Mouse (Mus musculus) MEL (cell line): ENCODE measurements around the gene Phtf2. TPM values are rescaled to one million over a fixed set of nuclear protein-coding genes. Genes with fewer than 3 reads are reported as not detected.

Experiments
- DNase-seq: peaks from one replicate; pipeline ENCODE4 v3.0.0; 2011; ENCODE audit warnings: low read depth, low spot score
- H3K27ac ChIP-seq: 2 replicates; pipeline ENCODE4 v1.5.1; 2012; ENCODE audit warnings: low read depth, mild to moderate bottlenecking, control low read depth, low read length, moderate library complexity; ENCODE audit not compliant: control insufficient read depth
- H3K27me3 ChIP-seq, 2 experiments: fragments of 150-350 bp in 1 of 2; sonication (generic) in 1 of 2; 2 replicates each; pipeline ENCODE4 v1.6.1; 2012; ENCODE audit warnings: low read length in 2 of 2, mild to moderate bottlenecking in 2 of 2, improper control_type of control experiment in 1 of 2, moderate library complexity in 1 of 2; ENCODE audit not compliant: insufficient read depth in 2 of 2, control insufficient read depth in 1 of 2
- H3K36me3 ChIP-seq, 2 experiments: 2 replicates each; pipeline ENCODE4 v1.6.1; 2012 to 2014; ENCODE audit warnings: low read length in 2 of 2, improper control_type of control experiment in 1 of 2, inconsistent platforms in 1 of 2, mild to moderate bottlenecking in 1 of 2; ENCODE audit not compliant: insufficient read depth in 2 of 2, control insufficient read depth in 1 of 2
- H3K4me1 ChIP-seq, 2 experiments: fragments of 150-350 bp in 1 of 2; sonication (generic) in 1 of 2; 2 replicates each; pipeline ENCODE4 v1.6.1; 2012; ENCODE audit warnings: low read length in 2 of 2, improper control_type of control experiment in 1 of 2, mild to moderate bottlenecking in 1 of 2; ENCODE audit not compliant: insufficient read depth in 2 of 2, control insufficient read depth in 1 of 2
- H3K4me3 ChIP-seq, 2 experiments: fragments of 150-350 bp in 1 of 2; sonication (generic) in 1 of 2; 2 replicates each; pipeline ENCODE4 v1.5.1; 2012; ENCODE audit warnings: low read depth in 2 of 2, low read length in 2 of 2, mild to moderate bottlenecking in 2 of 2, moderate library complexity in 2 of 2, control low read depth in 1 of 2, improper control_type of control experiment in 1 of 2; ENCODE audit not compliant: control insufficient read depth in 1 of 2, insufficient read depth in 1 of 2
- H3K79me2 ChIP-seq: 2 replicates; pipeline ENCODE4 v1.6.1; 2012; ENCODE audit warnings: mild to moderate bottlenecking, low read length, moderate library complexity; ENCODE audit not compliant: control insufficient read depth, poor library complexity, insufficient read depth
- H3K9ac ChIP-seq: 2 replicates; pipeline ENCODE4 v1.6.1; 2012; ENCODE audit warnings: low read depth, mild to moderate bottlenecking, control low read depth, low read length, moderate library complexity; ENCODE audit not compliant: control insufficient read depth, poor library complexity, severe bottlenecking
- H3K9me3 ChIP-seq: fragments of 150-350 bp; sonication (generic); replicated peaks from 2 replicates; pipeline ENCODE4 v1.6.1; 2012; ENCODE audit warnings: mild to moderate bottlenecking, low read length, improper control_type of control experiment, moderate library complexity; ENCODE audit not compliant: insufficient read depth
- BHLHE40 ChIP-seq: IDR thresholded peaks from 2 replicates; pipeline ENCODE4 v1.6.1; 2012; ENCODE audit warnings: low read depth, mild to moderate bottlenecking, inconsistent platforms, low read length, improper control_type of control experiment, borderline replicate concordance
- CHD1 ChIP-seq: IDR thresholded peaks from 2 replicates; pipeline ENCODE4 v1.6.1; 2012; ENCODE audit warnings: low read depth, mild to moderate bottlenecking, inconsistent platforms, low read length, improper control_type of control experiment
- CHD2 ChIP-seq: IDR thresholded peaks from 2 replicates; pipeline ENCODE4 v1.6.1; 2011; ENCODE audit warnings: low read length, improper control_type of control experiment
- CTCF ChIP-seq, 3 experiments: IDR thresholded peaks in 2 of 3; conservative IDR thresholded peaks in 1 of 3; 2 replicates each; pipeline ENCODE4 v1.5.1; 2011 to 2012; ENCODE audit warnings: low read length in 3 of 3, low read depth in 2 of 3, mild to moderate bottlenecking in 2 of 3, improper control_type of control experiment in 1 of 3, inconsistent platforms in 1 of 3, mixed read lengths in 1 of 3, moderate library complexity in 1 of 3; ENCODE audit not compliant: control insufficient read depth in 1 of 3, insufficient read depth in 1 of 3, poor library complexity in 1 of 3, severe bottlenecking in 1 of 3
- E2F4 ChIP-seq: IDR thresholded peaks from 2 replicates; pipeline ENCODE4 v1.6.1; 2011; ENCODE audit warnings: low read depth, low read length, improper control_type of control experiment, borderline replicate concordance
- EP300 ChIP-seq, 2 experiments: IDR thresholded peaks; 2 replicates each; pipeline ENCODE4 v1.6.1; 2011; ENCODE audit warnings: improper control_type of control experiment in 2 of 2, low read length in 2 of 2, low read depth in 1 of 2, mild to moderate bottlenecking in 1 of 2
- ETS1 ChIP-seq: IDR thresholded peaks from 2 replicates; pipeline ENCODE4 v1.6.1; 2012; ENCODE audit warnings: low read depth, mild to moderate bottlenecking, inconsistent platforms, low read length, improper control_type of control experiment, moderate library complexity
- GATA1 ChIP-seq: IDR thresholded peaks from 2 replicates; pipeline ENCODE4 v1.6.1; 2011; ENCODE audit warnings: low read depth, low read length, improper control_type of control experiment
- KAT2A ChIP-seq: conservative IDR thresholded peaks from 2 replicates; pipeline ENCODE4 v1.6.1; 2012; ENCODE audit warnings: low read depth, low read length, improper control_type of control experiment, inconsistent platforms
- MAX ChIP-seq: IDR thresholded peaks from 2 replicates; pipeline ENCODE4 v1.6.1; 2011; ENCODE audit warnings: low read length, improper control_type of control experiment
- MEF2A ChIP-seq: IDR thresholded peaks from 2 replicates; pipeline ENCODE4 v1.6.1; 2014; ENCODE audit warnings: low read depth, mild to moderate bottlenecking, inconsistent platforms, low read length, improper control_type of control experiment; ENCODE audit not compliant: poor library complexity, insufficient replicate concordance, severe bottlenecking; ENCODE audit errors: extremely low read depth
- MXI1 ChIP-seq: IDR thresholded peaks from 2 replicates; pipeline ENCODE4 v1.6.1; 2011; ENCODE audit warnings: mild to moderate bottlenecking, low read depth, low read length, improper control_type of control experiment
- MYB ChIP-seq: IDR thresholded peaks from 2 replicates; pipeline ENCODE4 v1.6.1; 2011; ENCODE audit warnings: mild to moderate bottlenecking, low read depth, low read length, improper control_type of control experiment
- NRF1 ChIP-seq: IDR thresholded peaks from 2 replicates; pipeline ENCODE4 v1.6.1; 2014; ENCODE audit warnings: low read depth, mild to moderate bottlenecking, inconsistent platforms, low read length, improper control_type of control experiment, moderate library complexity; ENCODE audit not compliant: poor library complexity, insufficient read depth, severe bottlenecking
- POLR2A ChIP-seq, 2 experiments: IDR thresholded peaks; 2 replicates each; pipeline ENCODE4 v1.6.1; 2011 to 2012; ENCODE audit warnings: low read length in 2 of 2, mild to moderate bottlenecking in 2 of 2, control low read depth in 1 of 2, improper control_type of control experiment in 1 of 2, low read depth in 1 of 2, moderate library complexity in 1 of 2; ENCODE audit not compliant: control insufficient read depth in 1 of 2, insufficient read depth in 1 of 2, poor library complexity in 1 of 2
- POLR2AphosphoS2 ChIP-seq: IDR thresholded peaks from 2 replicates; pipeline ENCODE4 v1.6.1; 2011; ENCODE audit warnings: low read length, improper control_type of control experiment
- POLR2AphosphoS5 ChIP-seq: IDR thresholded peaks from 2 replicates; pipeline ENCODE4 v1.6.1; 2012; ENCODE audit warnings: low read depth, borderline replicate concordance, mild to moderate bottlenecking, inconsistent platforms, low read length, moderate library complexity, mixed read lengths
- RCOR1 ChIP-seq: IDR thresholded peaks from 2 replicates; pipeline ENCODE4 v1.6.1; 2012; ENCODE audit warnings: low read depth, mild to moderate bottlenecking, inconsistent platforms, low read length, improper control_type of control experiment
- SIN3A ChIP-seq: IDR thresholded peaks from 2 replicates; pipeline ENCODE4 v1.6.1; 2012; ENCODE audit warnings: low read length, improper control_type of control experiment, inconsistent platforms
- TAL1 ChIP-seq: IDR thresholded peaks from 2 replicates; pipeline ENCODE4 v1.6.1; 2012; ENCODE audit warnings: mild to moderate bottlenecking, inconsistent platforms, low read length, moderate library complexity, mixed read lengths
- TCF12 ChIP-seq: IDR thresholded peaks from 2 replicates; pipeline ENCODE4 v1.6.1; 2014; ENCODE audit warnings: low read depth, mild to moderate bottlenecking, inconsistent platforms, low read length, improper control_type of control experiment, moderate library complexity
- USF2 ChIP-seq, 2 experiments: IDR thresholded peaks; 2 replicates each; pipeline ENCODE4 v1.6.1; 2011 to 2012; ENCODE audit warnings: improper control_type of control experiment in 2 of 2, low read length in 2 of 2, borderline replicate concordance in 1 of 2, inconsistent platforms in 1 of 2, low read depth in 1 of 2, mild to moderate bottlenecking in 1 of 2; ENCODE audit not compliant: insufficient read depth in 1 of 2
- ZC3H11A ChIP-seq: IDR thresholded peaks from 2 replicates; pipeline ENCODE4 v1.6.1; 2012; ENCODE audit warnings: low read depth, mild to moderate bottlenecking, inconsistent platforms, low read length, improper control_type of control experiment
- polyA plus RNA-seq, 2 experiments: library from polyadenylated mRNA; stranded (reverse) in 1 of 2; unstranded in 1 of 2; fragments of >175 nt in 1 of 2; fragments of >200 nt in 1 of 2; gene quantifications; 2 replicates each; pipeline versions ENCODE4 v1.2.1 to v1.2.4; 2012; ENCODE audit warnings: low replicate concordance in 2 of 2, low read depth in 1 of 2; ENCODE audit not compliant: insufficient read length in 2 of 2, insufficient read depth in 1 of 2, missing spikeins in 1 of 2
- total RNA-seq: library from RNA; depleted of rRNA; stranded (reverse); fragments of 300-350 nt; gene quantifications from 2 replicates; pipeline ENCODE4 v1.2.3, GENCODE M21; 2012

The Phtf2 gene
- total and polyA plus RNA-seq, 3 experiments = 20.0 TPM; not detected in 1

- Histone ChIP-seq H3K79me2 (peaks cover 3% of the 10 kb centered on the region; the same call in 1 of the 2 replicates), H3K9me3 (no peaks in the 10 kb centered on the region), H3K27me3 (no peaks in the 10 kb centered on the region), H3K36me3 (peaks cover 1 to 30% of the 10 kb centered on the region in 2 experiments; a peak in 3 of 4 replicates), H3K27ac (0 out of 2 replicates have a peak overlapping the region, but pooled peaks have one; percentile 24), H3K4me3 (no peak overlapping the region), H3K9ac (no peak overlapping the region), H3K4me1 (peaks cover 6 to 7% of the 10 kb centered on the region in 2 experiments)
- peak; percentile 49 for DNase-seq
- TF ChIP-seq ZC3H11A (no peak), CTCF (IDR thresholded peaks at IDR 0.05 in 2 of 3, conservative IDR thresholded peaks at IDR 0.05 in 1 of 3; ENCODE audit: control insufficient read depth in 1 of 3, insufficient read depth in 1 of 3, low read depth in 2 of 3, low read length in 3 of 3, poor library complexity in 1 of 3, severe bottlenecking in 1 of 3) (no peak), ETS1 (peak; percentile 38; the same call in 1 of the 2 replicates), RCOR1 (peak; percentile 58; the same call in 1 of the 2 replicates), MAX (no peak), KAT2A (no peak), NRF1 (no peak), TCF12 (peak; percentile 84), SIN3A (0 out of 2 replicates have a peak, but pooled peaks have one; percentile 36), MXI1 (no peak), POLR2A (IDR thresholded peaks at IDR 0.05; ENCODE audit: control insufficient read depth in 1 of 2, insufficient read depth in 1 of 2, low read depth in 1 of 2, low read length in 2 of 2, poor library complexity in 1 of 2) (no peak), MYB (no peak), GATA1 (peak; percentile 94), POLR2AphosphoS2 (no peak), MEF2A (0 out of 2 replicates have a peak, but pooled peaks have one; percentile 19), EP300 (IDR thresholded peaks at IDR 0.05; ENCODE audit: low read depth in 1 of 2, low read length in 2 of 2) (peak; percentile 69 to 86), POLR2AphosphoS5 (no peak)
Observed at GRCm38 (mm10) chr5:20815094-20815493, 66.8 kb downstream of the Phtf2 start.

- no peak for TF ChIP-seq CHD2
- TF ChIP-seq E2F4 = no peak
- no peak for TF ChIP-seq CHD1
- TF ChIP-seq TAL1 = no peak
- no peak for TF ChIP-seq MEF2A
- no peak for TF ChIP-seq USF2 (IDR thresholded peaks at IDR 0.05; ENCODE audit: borderline replicate concordance in 1 of 2, insufficient read depth in 1 of 2, low read depth in 1 of 2, low read length in 2 of 2)
- TF ChIP-seq NRF1 = no peak
- no peak for TF ChIP-seq BHLHE40
- no peak for DNase-seq
- Histone ChIP-seq H3K4me1 (peaks cover 4 to 6% of the 10 kb centered on the region in 2 experiments), H3K4me3 (no peak overlapping the region), H3K36me3 (peaks cover 10 to 19% of the 10 kb centered on the region in 2 experiments), H3K79me2 (peaks cover 3% of the 10 kb centered on the region; the same call in 1 of the 2 replicates), H3K9me3 (no peaks in the 10 kb centered on the region), H3K27me3 (no peaks in the 10 kb centered on the region), H3K27ac (no peak overlapping the region), H3K9ac (no peak overlapping the region)
Observed at GRCm38 (mm10) chr5:20810449-20810848, 71.5 kb downstream of the Phtf2 start.
